Mouse (Mus musculus): Measurements from ENCODE around the gene Chchd3. TPM values are rescaled to one million over a fixed set of nuclear protein-coding genes. Genes with fewer than 3 reads are reported as not detected.

Chchd3 gene
- total and polyA plus RNA-seq, 3 experiments = 205 to 243 TPM; not detected in 1

DNA sequence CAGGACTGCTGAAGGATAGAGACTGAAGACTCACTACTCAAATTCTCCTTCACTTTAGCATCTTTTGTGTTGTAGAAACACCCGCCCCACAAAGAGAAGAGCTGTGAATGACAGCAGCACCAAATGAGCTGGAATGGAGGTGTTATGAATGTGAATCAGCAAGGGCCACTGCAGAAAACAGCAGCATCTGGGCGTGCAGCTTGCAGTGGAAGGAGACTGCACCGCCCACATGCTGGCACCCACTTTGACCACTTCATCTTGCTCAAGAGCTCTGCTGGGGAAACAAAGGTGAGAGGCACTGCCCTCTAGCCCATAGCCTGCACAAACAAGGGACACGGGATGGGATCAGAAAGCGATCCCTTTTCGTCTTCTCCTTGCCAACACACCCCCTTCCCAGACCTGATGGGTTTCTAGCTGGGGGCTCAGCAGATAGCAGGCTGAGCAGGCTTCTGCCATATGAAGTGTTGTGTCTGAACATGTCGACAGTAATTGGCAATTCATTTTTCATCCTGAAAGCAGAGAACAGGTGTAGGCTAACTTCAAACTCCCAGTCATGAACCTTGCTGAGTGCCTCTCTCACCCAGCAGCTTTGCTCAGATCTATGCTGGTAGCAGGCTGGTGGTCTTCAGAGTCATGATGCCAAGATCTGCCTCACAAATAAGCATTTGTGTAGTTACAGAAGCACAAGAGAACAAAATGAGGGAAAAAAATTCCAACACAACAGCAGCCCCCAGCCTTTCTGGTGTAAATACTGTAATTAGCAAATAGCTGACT, 222.7 kb downstream of the Chchd3 start:
- DNase-seq (ENCODE audit: low read depth, low spot score) = no peak
- no peaks in the 10 kb centered on the region for H3K79me2 ChIP-seq (ENCODE audit: control insufficient read depth, insufficient read depth, low read length, poor library complexity)
- peaks cover 0 to 13% of the 10 kb centered on the region in 2 experiments; a peak in 2 of 4 replicates for H3K36me3 ChIP-seq (ENCODE audit: control insufficient read depth in 1 of 2, insufficient read depth in 2 of 2, low read length in 2 of 2)
- no peak overlapping the region for H3K9ac ChIP-seq (ENCODE audit: control insufficient read depth, low read depth, low read length, poor library complexity, severe bottlenecking)
- H3K4me1 ChIP-seq (ENCODE audit: control insufficient read depth in 1 of 2, insufficient read depth in 2 of 2, low read length in 2 of 2) = no peaks in the 10 kb centered on the region
- no peaks in the 10 kb centered on the region for H3K27me3 ChIP-seq (ENCODE audit: control insufficient read depth in 1 of 2, insufficient read depth in 2 of 2, low read length in 2 of 2)
- no peaks in the 10 kb centered on the region for H3K9me3 ChIP-seq (replicated peaks; ENCODE audit: insufficient read depth, low read length)
- TF ChIP-seq CTCF (IDR thresholded peaks at IDR 0.05 in 2 of 3, conservative IDR thresholded peaks at IDR 0.05 in 1 of 3; ENCODE audit: control insufficient read depth in 1 of 3, insufficient read depth in 1 of 3, low read depth in 2 of 3, low read length in 3 of 3, poor library complexity in 1 of 3, severe bottlenecking in 1 of 3) (no peak), ELF1 (IDR thresholded peaks at IDR 0.05; ENCODE audit: low read depth, low read length) (no peak), USF1 (IDR thresholded peaks at IDR 0.05; ENCODE audit: low read depth, low read length) (no peak), MYC (IDR thresholded peaks at IDR 0.05; ENCODE audit: low read depth, low read length) (no peak), MAX (IDR thresholded peaks at IDR 0.05; ENCODE audit: low read length) (no peak), MAFK (IDR thresholded peaks at IDR 0.05; ENCODE audit: borderline replicate concordance, low read depth, low read length) (no peak), UBTF (IDR thresholded peaks at IDR 0.05; ENCODE audit: borderline replicate concordance, insufficient read depth, low read depth, low read length) (no peak), TCF12 (IDR thresholded peaks at IDR 0.05; ENCODE audit: low read depth, low read length) (no peak), GATA1 (IDR thresholded peaks at IDR 0.05; ENCODE audit: low read depth, low read length) (no peak), MAZ (IDR thresholded peaks at IDR 0.05; ENCODE audit: low read depth, low read length) (no peak), ZNF384 (IDR thresholded peaks at IDR 0.05; ENCODE audit: low read depth, low read length) (no peak), MYB (IDR thresholded peaks at IDR 0.05; ENCODE audit: low read depth, low read length) (no peak)
- H3K4me3 ChIP-seq (ENCODE audit: control insufficient read depth in 1 of 2, insufficient read depth in 1 of 2, low read depth in 2 of 2, low read length in 2 of 2) = no peak overlapping the region
- H3K27ac ChIP-seq (ENCODE audit: control insufficient read depth, low read depth, low read length) = no peak overlapping the region

GRCm38 (mm10) chr6:32823856-32824620, 236.0 kb downstream of the Chchd3 start:
- no peak for DNase-seq (ENCODE audit: low read depth, low spot score)
- Histone ChIP-seq H3K9me3 (replicated peaks; ENCODE audit: insufficient read depth, low read length) (no peaks in the 10 kb centered on the region), H3K36me3 (ENCODE audit: control insufficient read depth in 1 of 2, insufficient read depth in 2 of 2, low read length in 2 of 2) (peaks cover 0 to 1% of the 10 kb centered on the region in 2 experiments; a peak in 1 of 4 replicates), H3K4me3 (ENCODE audit: control insufficient read depth in 1 of 2, insufficient read depth in 1 of 2, low read depth in 2 of 2, low read length in 2 of 2) (no peak overlapping the region), H3K27ac (ENCODE audit: control insufficient read depth, low read depth, low read length) (no peak overlapping the region), H3K79me2 (ENCODE audit: control insufficient read depth, insufficient read depth, low read length, poor library complexity) (no peaks in the 10 kb centered on the region), H3K27me3 (ENCODE audit: control insufficient read depth in 1 of 2, insufficient read depth in 2 of 2, low read length in 2 of 2) (no peaks in the 10 kb centered on the region), H3K4me1 (ENCODE audit: control insufficient read depth in 1 of 2, insufficient read depth in 2 of 2, low read length in 2 of 2) (no peaks in the 10 kb centered on the region), H3K9ac (ENCODE audit: control insufficient read depth, low read depth, low read length, poor library complexity, severe bottlenecking) (no peak overlapping the region)
- TF ChIP-seq POLR2AphosphoS5 (IDR thresholded peaks at IDR 0.05; ENCODE audit: borderline replicate concordance, low read depth, low read length) (no peak), ZKSCAN1 (IDR thresholded peaks at IDR 0.05; ENCODE audit: low read depth, low read length) (no peak), ZC3H11A (IDR thresholded peaks at IDR 0.05; ENCODE audit: low read depth, low read length) (no peak), SMC3 (IDR thresholded peaks at IDR 0.05; ENCODE audit: low read depth, low read length) (no peak), MEF2A (IDR thresholded peaks at IDR 0.05; ENCODE audit: extremely low read depth, insufficient replicate concordance, low read depth, low read length, poor library complexity, severe bottlenecking) (no peak), GABPA (IDR thresholded peaks at IDR 0.05; ENCODE audit: low read depth, low read length) (no peak), BHLHE40 (IDR thresholded peaks at IDR 0.05; ENCODE audit: borderline replicate concordance, low read depth, low read length) (no peak)
